Mouse (Mus musculus) testis, adult 10 weeks (tissue): ENCODE data around the gene Gpr22. TPM values are rescaled to one million over a fixed set of nuclear protein-coding genes. Genes with fewer than 3 reads are reported as not detected.

ENCODE experiments used
- polyA plus RNA-seq: library from polyadenylated mRNA; stranded (reverse); fragments of 350-450 nt; fragmentation: Illumina TruSeq; extraction: RNeasy Lipid Tissue Mini Kit (QIAGEN cat#74804); gene quantifications from one replicate; pipeline ENCODE4 v1.2.3, GENCODE M21; 2014; ENCODE audit warnings: low read depth, low replicate concordance

Gene Gpr22
- not detected for polyA plus RNA-seq

DNA sequence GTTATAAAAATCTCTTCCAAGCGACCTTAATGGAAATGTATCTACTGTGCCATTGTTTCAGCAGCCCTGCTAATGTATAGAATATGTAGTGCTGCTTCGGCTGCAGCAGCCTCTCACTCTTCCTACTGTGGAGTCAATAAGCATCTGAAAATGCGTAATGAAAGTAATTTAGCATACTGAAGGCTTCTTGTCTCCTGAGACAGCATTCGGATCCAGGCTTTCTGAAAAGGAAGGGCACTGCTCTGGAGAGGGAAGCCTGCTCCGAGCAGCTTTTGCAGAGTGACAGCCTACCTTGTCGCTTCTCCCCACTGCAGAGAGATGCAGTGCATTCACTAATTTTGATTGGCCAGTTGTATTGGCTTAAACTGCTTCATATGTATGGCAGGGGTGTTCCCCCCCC, at the start of gene Gpr22:
Gpr22 (minus strand) TSS at position 348 of the 400 bp plus-strand sequence.

Other genes with a start within 250 kb of the Gpr22 start
- 42.6 TPM for gene Cbll1, start 214.3 kb downstream of the Gpr22 start, polyA plus RNA-seq
- 0.21 TPM for gene Slc26a4, start 154.0 kb downstream of the Gpr22 start, polyA plus RNA-seq
- 682 TPM for gene Bcap29, start 79.3 kb downstream of the Gpr22 start, polyA plus RNA-seq
- gene Dus4l, start 59.1 kb downstream of the Gpr22 start, polyA plus RNA-seq: 7.2 TPM
- 52.3 TPM for gene Cog5, start 59.1 kb downstream of the Gpr22 start, polyA plus RNA-seq
- 71.7 TPM for gene Hbp1, start 236.6 kb upstream of the Gpr22 start, polyA plus RNA-seq